In the genomic region with DNA sequence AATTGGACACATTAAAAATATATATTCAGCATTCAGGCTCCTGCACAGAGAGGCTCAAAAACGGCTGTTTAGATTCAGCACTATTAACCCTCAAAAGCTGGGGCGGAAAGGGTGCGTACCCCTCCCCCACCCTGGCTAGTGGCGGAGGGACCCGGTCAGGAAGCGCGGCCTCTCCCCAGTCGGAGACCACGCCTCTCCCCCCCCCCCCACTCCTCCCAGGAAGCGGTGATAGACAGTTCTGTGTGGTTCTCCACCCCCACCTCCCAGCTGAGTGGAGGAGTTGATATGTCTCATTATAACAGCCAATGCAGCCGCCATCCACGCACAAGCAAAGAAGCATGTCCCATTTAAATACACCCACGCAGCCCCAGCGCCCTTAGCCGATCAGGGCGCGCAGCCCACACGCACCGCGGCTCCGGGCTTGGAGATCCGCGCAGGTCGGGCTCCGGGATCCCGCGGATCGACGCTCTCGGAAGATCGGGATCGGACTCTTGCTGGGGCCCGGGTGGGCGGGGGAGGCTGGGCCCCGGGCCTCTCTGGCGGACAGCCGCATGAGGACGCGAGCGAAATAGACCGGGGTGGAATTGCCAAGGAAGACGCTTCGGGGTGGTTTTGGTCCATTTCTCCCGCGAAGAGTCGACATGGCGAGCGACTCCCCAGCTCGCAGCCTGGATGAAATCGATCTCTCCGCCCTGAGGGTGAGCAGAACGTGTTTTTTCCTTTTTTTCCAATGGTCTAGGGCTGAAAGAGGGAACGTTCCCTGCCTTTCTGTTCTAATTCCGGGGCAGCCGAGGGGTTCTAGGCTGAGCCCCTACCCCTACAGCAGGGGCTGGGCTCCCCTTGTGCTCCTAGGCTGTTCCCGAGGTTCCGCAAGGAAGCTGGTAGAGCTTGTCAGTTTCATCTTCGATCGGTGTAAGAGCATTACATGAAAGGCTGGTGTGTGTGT, we compare ENCODE assay signal across 8 mouse cellular contexts. TPM values are rescaled to one million over a fixed set of nuclear protein-coding genes. Genes with fewer than 3 reads are reported as not detected.
DNase-seq lines count a peak whose midpoint lies in the region; TF ChIP-seq lines count a peak whose summit lies in the region.

A gene (plus strand): TSS at position 213 of the 946 bp plus-strand sequence.

- WGBS in cerebellum, adult 2 months: under 1% methylated on average over 59 of the region's 59 CpGs
- WGBS in hindbrain, embryonic 10.5 days: under 1% methylated on average over 59 of the region's 59 CpGs

- peak; percentile 79 for DNase-seq in MN1 (ENCODE audit: low spot score)
- peak; percentile 84 to 87 for DNase-seq in cerebellum, adult 2 months
- DNase-seq in frontal cortex, adult 2 months (ENCODE audit: extremely low spot score in 1 of 2, low spot score in 1 of 2): peak; percentile 91 to 95
- peak; percentile 87 for DNase-seq in hindbrain, embryonic 10.5 days (ENCODE audit: low spot score)
- peak; percentile 81 to 95 for DNase-seq in layer of hippocampus, postnatal 14 days (ENCODE audit: low spot score in 2 of 2)
- DNase-seq in lung, postnatal 10 days: peak; percentile 79
- DNase-seq in ovary, postnatal 36 days (ENCODE audit: low spot score): peak; percentile 59
- DNase-seq in thymus, postnatal 25 days: peak; percentile 81

- peak within 1 kb of the TSS; percentile 92 for H3K27ac ChIP-seq in cerebellum, adult 2 months (ENCODE audit: insufficient read depth, low read length)
- peak within 1 kb of the TSS; percentile 85 for H3K27ac ChIP-seq in hindbrain, embryonic 10.5 days

- peak within 1 kb of the TSS; percentile 91 for H3K4me3 ChIP-seq in cerebellum, adult 2 months (replicated peaks; ENCODE audit: insufficient read depth, low read depth, low read length)
- peak within 1 kb of the TSS; percentile 69 for H3K4me3 ChIP-seq in hindbrain, embryonic 10.5 days

- H3K9me3 ChIP-seq in hindbrain, embryonic 10.5 days: no peaks in the 10 kb centered on the region

- TF ChIP-seq POLR2A in cerebellum, adult 2 months (IDR thresholded peaks at IDR 0.05; ENCODE audit: borderline replicate concordance, insufficient read depth, low read length): peak; percentile 66

- H3K4me1 ChIP-seq in cerebellum, adult 2 months (ENCODE audit: control insufficient read depth, insufficient read depth, low read length): peaks cover 6% of the 10 kb centered on the region; the same call in 1 of the 2 replicates
- H3K4me1 ChIP-seq in hindbrain, embryonic 10.5 days (replicated peaks): peaks cover 50% of the 10 kb centered on the region

- no peaks in the 10 kb centered on the region for H3K36me3 ChIP-seq in hindbrain, embryonic 10.5 days

- no peak for TF ChIP-seq CTCF in cerebellum, adult 2 months (IDR thresholded peaks at IDR 0.05; ENCODE audit: borderline replicate concordance, insufficient read depth, low read depth, low read length)

- H3K27me3 ChIP-seq in cerebellum, adult 2 months (ENCODE audit: control insufficient read depth, insufficient read depth, low read length): no peaks in the 10 kb centered on the region
- peaks cover 41% of the 10 kb centered on the region for H3K27me3 ChIP-seq in hindbrain, embryonic 10.5 days (ENCODE audit: insufficient read depth, poor library complexity, severe bottlenecking)

RNA-seq across cellular contexts. Expression of the gene that starts here (rescaled TPM):
- polyA plus RNA-seq in cerebellum, adult 2 months (2012; rRNA removed): 72.0 and 77.3 TPM in 2 replicates
- 109 and 129 TPM in 2 replicates for polyA plus RNA-seq in frontal cortex, adult 2 months (2012; rRNA removed)
- polyA plus RNA-seq in hindbrain, embryonic 10.5 days (2016; fragmentation: Nextera tagmentation; extraction: Ambion mirVana): 14.2 and 16.3 TPM in 2 replicates
- 100 to 1,000 TPM; 194 to 236 TPM for total RNA-seq in layer of hippocampus, postnatal 14 days (2021)

Comparison
In these comparisons a context has a peak if more than half of its experiments do, and no peak if none do; other contexts are left out.
1. Peak in every context shown above with its lines: DNase-seq, H3K4me3 ChIP-seq and H3K27ac ChIP-seq.